Mouse (Mus musculus) neural tube, embryonic 11.5 days (tissue): ENCODE results near the gene Olfr1555-ps1. TPM values are rescaled to one million over a fixed set of nuclear protein-coding genes. Genes with fewer than 3 reads are reported as not detected.
"Not testable (repeated sequence)": the region's sequence is repeated elsewhere in the genome, so short reads cannot be mapped to it uniquely, and the experiment has no call there.

Experiments
- ATAC-seq: fragments of 200-750 bp; cut with Nextera tagmentation; 2 replicates; pipeline ENCODE4 v1.8.0; 2017; ENCODE audit warnings: moderate number of reproducible peaks, mild to moderate bottlenecking, moderate TSS enrichment, moderate library complexity; ENCODE audit not compliant: insufficient read depth, low FRiP score, low TSS enrichment
- DNase-seq: peaks from one replicate; pipeline ENCODE4 v3.0.0-alpha.2; 2015; ENCODE audit warnings: low spot score
- H3K27ac ChIP-seq: fragments of 300-500 bp; sonication (generic); 2 replicates; pipeline ENCODE4 v1.5.1; 2014; ENCODE audit warnings: low read depth, mild to moderate bottlenecking, low read length
- H3K27me3 ChIP-seq: fragments of 300-500 bp; sonication (generic); 2 replicates; pipeline ENCODE4 v1.6.1; 2014; ENCODE audit warnings: mild to moderate bottlenecking, low read length, mixed read lengths; ENCODE audit not compliant: control insufficient read depth, insufficient read depth
- H3K36me3 ChIP-seq: fragments of 300-500 bp; sonication (generic); 2 replicates; pipeline ENCODE4 v1.6.1; 2014; ENCODE audit warnings: mild to moderate bottlenecking, low read length, moderate library complexity, mixed read lengths; ENCODE audit not compliant: control insufficient read depth, insufficient read depth
- H3K4me1 ChIP-seq: fragments of 300-500 bp; sonication (generic); 2 replicates; pipeline ENCODE4 v1.6.1; 2014; ENCODE audit warnings: low read length, mixed read lengths; ENCODE audit not compliant: control insufficient read depth, insufficient read depth
- H3K4me2 ChIP-seq: fragments of 300-500 bp; sonication (generic); 2 replicates; pipeline ENCODE4 v1.6.1; 2014; ENCODE audit warnings: low read depth, mild to moderate bottlenecking, moderate library complexity
- H3K4me3 ChIP-seq: fragments of 300-500 bp; sonication (generic); 2 replicates; pipeline ENCODE4 v1.5.1; 2014; ENCODE audit warnings: low read depth, low read length
- H3K9ac ChIP-seq: fragments of 300-500 bp; sonication (generic); 2 replicates; pipeline ENCODE4 v1.6.1; 2014; ENCODE audit warnings: mild to moderate bottlenecking, low read length
- H3K9me3 ChIP-seq: fragments of 300-500 bp; sonication (generic); 2 replicates; pipeline ENCODE4 v1.6.1; 2016; ENCODE audit warnings: low read length; ENCODE audit not compliant: control insufficient read depth
- WGBS: fragments of 180-500 bp; shearing (Covaris S2); extraction: QIAGEN DNeasy Blood & Tissue Kit; methylation state at CpG from one replicate; pipeline ENCODE4 v1.1.7; 2014; 5-methylcytosine and 5-hydroxymethylcytosine counted together
- polyA plus RNA-seq: library from polyadenylated mRNA; unstranded; fragments of >200 nt; fragmentation: Nextera tagmentation; extraction: Ambion mirVana; gene quantifications from 2 replicates; pipeline ENCODE4 v1.2.1, GENCODE M21; 2014

Olfr1555-ps1 gene
- not detected in 2 replicates for polyA plus RNA-seq

DNA sequence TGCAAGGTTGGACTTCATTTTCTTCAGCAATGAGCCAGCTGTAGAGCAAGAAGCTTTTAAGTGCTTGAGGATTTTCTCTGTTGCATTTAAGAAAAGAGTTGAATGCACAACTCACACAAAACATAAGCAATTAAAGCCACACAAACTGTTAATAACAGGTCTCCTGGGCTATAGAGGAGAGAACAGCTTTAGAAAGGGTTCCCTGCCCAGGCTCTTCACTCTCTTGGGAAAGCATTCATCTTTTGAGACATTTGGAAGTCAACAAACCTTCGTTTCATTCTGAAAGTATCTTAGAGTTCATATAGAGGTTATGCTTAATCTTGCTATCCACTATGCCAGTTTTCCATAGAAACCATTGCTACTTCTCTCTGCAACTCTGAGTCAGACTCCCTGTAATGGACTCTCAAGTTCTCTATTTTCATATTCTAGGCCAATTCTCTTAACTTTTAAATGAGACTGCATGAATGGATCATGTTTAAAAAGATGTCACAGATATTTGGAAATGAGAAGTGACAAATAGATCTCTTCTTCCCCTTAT, at the start of gene Olfr1555-ps1:
Olfr1555-ps1 (minus strand) TSS at position 51 of the 538 bp plus-strand sequence.
- H3K4me2 ChIP-seq, DNase-seq, H3K36me3 ChIP-seq, ATAC-seq, H3K27me3 ChIP-seq, H3K4me3 ChIP-seq, H3K9me3 ChIP-seq, H3K27ac ChIP-seq, H3K4me1 ChIP-seq, H3K9ac ChIP-seq: not testable (repeated sequence)
- 45% methylated on average over 1 of the region's 1 CpGs for WGBS

GRCm38 (mm10) chr19:12200334-12200733, 30.4 kb upstream of the Olfr1555-ps1 start, which contains the start of gene Olfr1431:
Olfr1431 (plus strand) TSS chr19:12200634.
- 84% methylated on average over 1 of the region's 1 CpGs for WGBS

DNA sequence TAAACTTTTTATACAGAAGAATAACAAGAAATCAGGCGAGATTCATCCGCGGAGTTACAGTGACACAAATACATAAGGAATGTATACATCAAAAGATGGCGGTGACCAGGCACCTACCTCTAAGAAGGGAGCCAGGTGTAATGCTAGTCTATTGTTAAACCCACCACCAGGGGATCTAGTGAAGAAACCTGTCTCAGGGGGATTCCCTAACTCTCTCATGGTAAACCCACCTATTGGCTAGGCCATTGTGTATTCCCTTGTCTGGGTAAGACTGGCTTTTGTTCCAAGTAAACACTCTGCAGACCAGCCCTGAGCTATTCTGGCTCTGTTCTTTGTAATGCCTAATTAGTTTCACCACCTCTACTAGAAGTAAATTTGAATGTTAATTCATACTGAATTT, 29.2 kb upstream of the Olfr1555-ps1 start:
- H3K36me3 ChIP-seq, H3K27ac ChIP-seq, ATAC-seq, H3K9ac ChIP-seq, H3K27me3 ChIP-seq, H3K4me1 ChIP-seq, H3K4me2 ChIP-seq, H3K4me3 ChIP-seq, H3K9me3 ChIP-seq, DNase-seq: not testable (repeated sequence)
- WGBS, result 81% methylated on average over 4 of the region's 4 CpGs

More at GRCm38 (mm10) chr19:12200334-12200733, 30.4 kb upstream of the Olfr1555-ps1 start, which contains the start of gene Olfr1431:
- Histone ChIP-seq H3K27ac (no peak within 1 kb of the TSS), H3K4me1 (no peaks in the 10 kb centered on the region), H3K4me2 (no peak within 1 kb of the TSS), H3K36me3 (no peaks in the 10 kb centered on the region), H3K4me3 (no peak within 1 kb of the TSS), H3K27me3 (no peaks in the 10 kb centered on the region), H3K9ac (no peak within 1 kb of the TSS), H3K9me3 (no peaks in the 10 kb centered on the region)
- ATAC-seq (no peak), DNase-seq (no peak)

DNA sequence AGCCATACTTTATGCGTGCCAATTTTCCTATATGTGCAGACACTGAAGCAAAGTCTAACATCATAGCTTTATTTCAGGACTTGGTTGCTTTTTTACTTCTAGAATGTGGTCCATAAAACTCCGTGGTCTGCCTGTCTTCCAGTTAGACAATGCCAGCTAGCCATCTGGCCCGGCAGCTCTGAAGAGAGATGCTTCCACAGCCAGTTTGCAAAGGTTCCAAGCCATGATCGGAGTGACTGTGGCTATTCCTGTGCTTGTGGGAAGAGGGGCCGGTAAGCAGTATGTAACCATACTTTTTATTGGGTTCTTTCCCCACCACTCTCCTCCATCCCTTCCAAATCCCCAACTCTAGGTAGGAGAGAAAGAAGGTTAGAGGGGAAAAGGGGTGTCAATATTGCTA, 5.5 kb upstream of the Olfr1555-ps1 start:
- not testable (repeated sequence) for H3K27ac ChIP-seq, H3K9ac ChIP-seq, H3K27me3 ChIP-seq, DNase-seq, H3K4me2 ChIP-seq, H3K4me1 ChIP-seq, ATAC-seq, H3K36me3 ChIP-seq, H3K4me3 ChIP-seq, H3K9me3 ChIP-seq
- 76% methylated on average over 5 of the region's 5 CpGs for WGBS

GRCm38 (mm10) chr19:12145452-12145851, 24.5 kb downstream of the Olfr1555-ps1 start:
- no peak overlapping the region for H3K9ac ChIP-seq
- no peaks in the 10 kb centered on the region for H3K27me3 ChIP-seq
- no peak overlapping the region for H3K4me2 ChIP-seq
- DNase-seq (no peak), ATAC-seq (no peak)
- 91% methylated on average over 3 of the region's 3 CpGs for WGBS
- H3K4me1 ChIP-seq, result no peaks in the 10 kb centered on the region
- no peak overlapping the region for H3K27ac ChIP-seq
- H3K4me3 ChIP-seq, result no peak overlapping the region
- H3K9me3 ChIP-seq, result no peaks in the 10 kb centered on the region
- H3K36me3 ChIP-seq, result no peaks in the 10 kb centered on the region

DNA sequence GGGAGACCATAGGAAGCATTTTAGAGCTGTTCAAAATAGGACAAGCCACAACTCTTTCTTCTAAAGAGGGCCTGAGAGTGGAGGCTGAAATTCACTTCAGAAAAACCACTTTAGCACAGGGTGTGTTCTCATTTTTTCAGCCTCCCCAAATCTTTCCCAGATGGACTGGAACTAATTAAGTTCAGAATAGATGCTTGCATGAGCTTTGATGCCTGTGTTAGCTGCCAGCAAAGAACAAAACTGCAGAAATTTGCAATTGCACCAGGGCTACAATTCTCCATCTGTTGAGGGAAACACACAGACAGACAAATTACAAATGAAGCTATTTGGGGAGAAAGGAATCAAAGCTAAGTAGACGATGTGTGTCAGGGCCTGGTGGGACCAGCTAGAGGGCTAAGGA, 26.6 kb downstream of the Olfr1555-ps1 start:
- no peak for DNase-seq
- H3K4me2 ChIP-seq, result no peak overlapping the region
- ATAC-seq, result no peak
- H3K27me3 ChIP-seq, result no peaks in the 10 kb centered on the region
- no peaks in the 10 kb centered on the region for H3K9me3 ChIP-seq
- WGBS, result 44% methylated on average over 1 of the region's 1 CpGs
- no peaks in the 10 kb centered on the region for H3K4me1 ChIP-seq
- H3K9ac ChIP-seq, result no peak overlapping the region
- no peaks in the 10 kb centered on the region for H3K36me3 ChIP-seq
- H3K27ac ChIP-seq, result no peak overlapping the region
- no peak overlapping the region for H3K4me3 ChIP-seq

DNA sequence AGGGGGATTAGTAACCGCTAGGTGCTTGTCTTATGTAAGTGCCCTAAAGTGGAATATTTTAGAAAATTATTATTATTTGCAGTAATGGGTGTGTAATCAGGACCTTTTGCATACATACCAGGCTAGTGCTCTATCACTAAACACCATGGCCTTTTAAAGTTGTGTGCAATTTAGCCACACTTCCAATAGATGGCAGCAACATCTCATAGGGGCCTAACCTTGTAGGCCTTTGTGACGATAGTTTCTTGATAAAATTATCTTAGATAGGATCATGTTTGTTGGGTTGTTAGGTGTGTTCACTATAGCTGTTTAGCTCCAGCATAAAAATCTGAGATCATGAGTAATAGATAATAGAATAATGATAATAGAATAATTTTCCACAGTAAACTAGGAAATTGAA, 35.6 kb downstream of the Olfr1555-ps1 start:
- H3K4me2 ChIP-seq, result no peak overlapping the region
- H3K27ac ChIP-seq, result no peak overlapping the region
- peak; percentile 19 for DNase-seq
- H3K27me3 ChIP-seq, result no peaks in the 10 kb centered on the region
- no peaks in the 10 kb centered on the region for H3K9me3 ChIP-seq
- 40% methylated on average over 2 of the region's 2 CpGs for WGBS
- no peaks in the 10 kb centered on the region for H3K4me1 ChIP-seq
- no peaks in the 10 kb centered on the region for H3K36me3 ChIP-seq
- ATAC-seq, result no peak; the same call in 1 of the 2 replicates
- no peak overlapping the region for H3K4me3 ChIP-seq
- no peak overlapping the region for H3K9ac ChIP-seq

- Histone ChIP-seq H3K27me3 (no peaks in the 10 kb centered on the region), H3K4me1 (no peaks in the 10 kb centered on the region), H3K4me2 (no peak within 1 kb of the TSS), H3K36me3 (no peaks in the 10 kb centered on the region), H3K9ac (no peak within 1 kb of the TSS), H3K9me3 (no peaks in the 10 kb centered on the region), H3K27ac (no peak within 1 kb of the TSS), H3K4me3 (no peak within 1 kb of the TSS)
- WGBS, result 70% methylated on average over 3 of the region's 3 CpGs
- ATAC-seq (no peak), DNase-seq (no peak)
These were observed 46.8 kb downstream of the Olfr1555-ps1 start, which contains the start of gene Olfr76 for GRCm38 (mm10) chr19:12123103-12123502. Olfr76 (minus strand) TSS chr19:12123203.

- DNase-seq, result no peak
- no peaks in the 10 kb centered on the region for H3K9me3 ChIP-seq
- H3K4me2 ChIP-seq, result no peak overlapping the region
- H3K27ac ChIP-seq, result no peak overlapping the region
- ATAC-seq, result no peak
- H3K36me3 ChIP-seq, result no peaks in the 10 kb centered on the region
- H3K4me1 ChIP-seq, result no peaks in the 10 kb centered on the region
- no peak overlapping the region for H3K4me3 ChIP-seq
- no peaks in the 10 kb centered on the region for H3K27me3 ChIP-seq
- H3K9ac ChIP-seq, result no peak overlapping the region
- 91% methylated on average over 3 of the region's 3 CpGs for WGBS
These were observed 53.4 kb downstream of the Olfr1555-ps1 start for GRCm38 (mm10) chr19:12116464-12116863.
